Mouse (Mus musculus) thymus, postnatal 25 days (tissue): ENCODE measurements around the gene Ambra1.

Source experiments
- DNase-seq: peaks from one replicate; pipeline ENCODE4 v3.0.0; 2022

Gene Ambra1

GRCm38 (mm10) chr2:91729971-91730821 lies at the start of gene Ambra1:
Ambra1 (plus strand) TSS chr2:91730134.
- peak; percentile 78 for DNase-seq

- peak; percentile 16 for DNase-seq
These were observed 47.1 kb upstream of the Ambra1 start for GRCm38 (mm10) chr2:91682850-91683249.

- DNase-seq, result no peak
These were observed 46.0 kb upstream of the Ambra1 start for GRCm38 (mm10) chr2:91683919-91684318.

GRCm38 (mm10) chr2:91689452-91689851 lies 40.5 kb upstream of the Ambra1 start:
- no peak for DNase-seq

- no peak for DNase-seq
These were observed 34.3 kb upstream of the Ambra1 start for GRCm38 (mm10) chr2:91695436-91696224.

GRCm38 (mm10) chr2:91696225-91696590 lies 33.7 kb upstream of the Ambra1 start:
- DNase-seq, result no peak

- DNase-seq, result no peak
These were observed 30.7 kb upstream of the Ambra1 start for GRCm38 (mm10) chr2:91699225-91699624.

- DNase-seq, result no peak
These were observed 28.6 kb upstream of the Ambra1 start for GRCm38 (mm10) chr2:91701366-91701765.

- no peak for DNase-seq
These were observed 24.2 kb upstream of the Ambra1 start for GRCm38 (mm10) chr2:91705736-91706135.

- no peak for DNase-seq
These were observed 23.5 kb upstream of the Ambra1 start for GRCm38 (mm10) chr2:91706456-91706855.

- no peak for DNase-seq
These were observed 21.6 kb upstream of the Ambra1 start for GRCm38 (mm10) chr2:91708361-91708760.

- DNase-seq, result peak; percentile 93
These were observed 19.4 kb upstream of the Ambra1 start, which contains the start of the genes Atg13 and Harbi1 for GRCm38 (mm10) chr2:91710272-91711234. Atg13 (minus strand) TSS chr2:91710576. Harbi1 (plus strand) TSS chr2:91710852.

- DNase-seq, result peak; percentile 9
These were observed 18.5 kb upstream of the Ambra1 start for GRCm38 (mm10) chr2:91711256-91711925.

- no peak for DNase-seq
These were observed 15.0 kb upstream of the Ambra1 start for GRCm38 (mm10) chr2:91714921-91715320.

- no peak for DNase-seq
These were observed 11.7 kb upstream of the Ambra1 start for GRCm38 (mm10) chr2:91718276-91718675.

- no peak for DNase-seq
These were observed 6.6 kb upstream of the Ambra1 start for GRCm38 (mm10) chr2:91723382-91723781.

GRCm38 (mm10) chr2:91723951-91724350 lies 6.0 kb upstream of the Ambra1 start:
- no peak for DNase-seq

- DNase-seq, result no peak
These were observed 5.2 kb upstream of the Ambra1 start for GRCm38 (mm10) chr2:91724716-91725115.

GRCm38 (mm10) chr2:91725476-91725875 lies 4.5 kb upstream of the Ambra1 start:
- DNase-seq, result peak; percentile 30

GRCm38 (mm10) chr2:91727011-91727410 lies 2.9 kb upstream of the Ambra1 start:
- DNase-seq, result no peak

- DNase-seq, result no peak
These were observed 363 bp upstream of the Ambra1 start for GRCm38 (mm10) chr2:91729571-91729970.

GRCm38 (mm10) chr2:91735221-91735620 lies 5.3 kb downstream of the Ambra1 start:
- DNase-seq, result no peak
